Mouse (Mus musculus) heart, postnatal 0 days (tissue): ENCODE measurements around the gene Bco1. TPM values are rescaled to one million over a fixed set of nuclear protein-coding genes. Genes with fewer than 3 reads are reported as not detected.

ENCODE experiments used
- ATAC-seq: fragments of 200-750 bp; cut with Nextera tagmentation; 2 replicates; pipeline ENCODE4 v1.8.0; 2017; ENCODE audit warnings: low read depth, moderate number of reproducible peaks, moderate library complexity; ENCODE audit not compliant: insufficient read depth
- DNase-seq: peaks from one replicate; pipeline ENCODE4 v3.0.0-alpha.2; 2016; ENCODE audit warnings: low spot score
- H3K27ac ChIP-seq: fragments of 300-500 bp; sonication (generic); 2 replicates; pipeline ENCODE4 v1.5.1; 2014; ENCODE audit warnings: low read depth, mild to moderate bottlenecking
- H3K27me3 ChIP-seq: fragments of 300-500 bp; sonication (generic); 2 replicates; pipeline ENCODE4 v1.6.1; 2014; ENCODE audit warnings: low read length, mixed read lengths; ENCODE audit not compliant: control insufficient read depth, insufficient read depth
- H3K36me3 ChIP-seq: fragments of 300-500 bp; sonication (generic); replicated peaks from 2 replicates; pipeline ENCODE4 v1.6.1; 2014; ENCODE audit warnings: low read length, mixed read lengths; ENCODE audit not compliant: control insufficient read depth, insufficient read depth
- H3K4me1 ChIP-seq: fragments of 300-500 bp; sonication (generic); 2 replicates; pipeline ENCODE4 v1.6.1; 2014; ENCODE audit warnings: antibody characterized with exemption; ENCODE audit not compliant: control insufficient read depth, insufficient read depth
- H3K4me2 ChIP-seq: fragments of 300-500 bp; sonication (generic); 2 replicates; pipeline ENCODE4 v1.6.1; 2014; ENCODE audit warnings: low read depth, mild to moderate bottlenecking, low read length, moderate library complexity
- H3K4me3 ChIP-seq: fragments of 300-500 bp; sonication (generic); 2 replicates; pipeline ENCODE4 v1.5.1; 2014; ENCODE audit warnings: low read depth, low read length
- H3K9ac ChIP-seq: fragments of 300-500 bp; sonication (generic); replicated peaks from 2 replicates; pipeline ENCODE4 v1.6.1; 2014; ENCODE audit warnings: low read depth, low read length, mixed read lengths
- H3K9me3 ChIP-seq: fragments of 300-500 bp; sonication (generic); replicated peaks from 2 replicates; pipeline ENCODE4 v1.6.1; 2016; ENCODE audit warnings: low read length; ENCODE audit not compliant: control insufficient read depth
- CTCF ChIP-seq: IDR thresholded peaks from 2 replicates; pipeline ENCODE4 v1.5.1; 2016; ENCODE audit warnings: antibody characterized with exemption, control low read depth, low read depth
- EP300 ChIP-seq: IDR thresholded peaks from 2 replicates; pipeline ENCODE4 v1.6.1; 2016; ENCODE audit warnings: antibody characterized with exemption, low read depth
- WGBS: fragments of 180-500 bp; shearing (Covaris S2); extraction: QIAGEN DNeasy Blood & Tissue Kit; methylation state at CpG from one replicate; pipeline ENCODE4 v1.1.7; 2014; 5-methylcytosine and 5-hydroxymethylcytosine counted together
- polyA plus RNA-seq: library from polyadenylated mRNA; unstranded; fragments of >200 nt; fragmentation: Nextera tagmentation; extraction: Ambion mirVana; gene quantifications from 2 replicates; pipeline ENCODE4 v1.2.1, GENCODE M21; 2015
- total RNA-seq: library from RNA; depleted of rRNA; stranded (reverse); fragments of >200 nt; gene quantifications from 2 replicates; pipeline ENCODE4 v1.2.3, GENCODE M21; 2014; ENCODE audit warnings: low replicate concordance

Bco1 gene
- total and polyA plus RNA-seq, 2 experiments from 2014 or later, result not detected

DNA sequence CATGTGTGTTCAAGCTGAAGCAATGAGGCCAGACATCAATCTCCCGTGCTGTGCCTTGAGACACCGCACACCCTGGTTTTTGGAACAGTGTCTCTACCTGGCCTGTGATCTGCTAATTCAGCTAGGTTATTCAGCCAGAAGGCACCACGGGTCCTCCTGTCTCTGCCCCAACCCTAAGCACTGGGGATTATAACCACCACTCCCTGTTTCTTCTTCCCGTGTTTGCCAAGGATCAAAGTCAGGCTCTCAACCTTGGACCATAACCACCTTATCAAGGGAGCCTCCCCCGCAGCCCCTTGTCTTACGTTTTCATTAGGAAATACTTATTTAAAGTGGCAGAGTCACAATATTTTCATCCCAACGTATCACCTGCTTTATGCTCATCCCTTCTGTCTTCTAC, 20.9 kb downstream of the Bco1 start:
- H3K27me3 ChIP-seq, result no peaks in the 10 kb centered on the region
- DNase-seq (no peak), ATAC-seq (no peak)
- no peak overlapping the region for H3K27ac ChIP-seq
- no peak overlapping the region for H3K4me3 ChIP-seq
- H3K36me3 ChIP-seq, result no peaks in the 10 kb centered on the region
- peaks cover 9% of the 10 kb centered on the region; the same call in 1 of the 2 replicates for H3K4me1 ChIP-seq
- TF ChIP-seq EP300 (no peak), CTCF (no peak)
- H3K4me2 ChIP-seq, result no peak overlapping the region
- H3K9me3 ChIP-seq, result no peaks in the 10 kb centered on the region
- H3K9ac ChIP-seq, result no peak overlapping the region
- 66% methylated on average over 7 of the region's 7 CpGs for WGBS

DNA sequence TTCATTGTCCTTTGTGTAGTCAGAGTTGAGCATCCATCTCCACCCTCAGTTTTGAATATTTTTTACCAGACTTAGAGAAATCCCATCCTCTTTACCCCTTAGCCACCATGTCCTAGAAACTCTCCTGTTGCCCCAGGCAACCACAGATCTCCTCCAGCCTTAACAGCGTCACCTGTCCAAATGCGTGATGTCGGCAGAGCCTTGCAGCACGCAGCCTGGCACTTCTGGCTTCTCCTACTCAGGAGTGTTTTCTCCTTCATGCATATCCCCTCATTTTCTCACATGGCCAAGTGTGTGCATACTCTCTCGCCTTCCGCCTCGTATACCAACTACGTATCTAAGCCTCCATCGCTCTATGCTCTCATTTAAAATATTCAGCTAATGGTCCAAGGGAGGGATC, 22.8 kb downstream of the Bco1 start:
- no peak for ATAC-seq
- DNase-seq, result no peak
- Histone ChIP-seq H3K4me2 (no peak overlapping the region), H3K4me3 (no peak overlapping the region), H3K27ac (no peak overlapping the region), H3K4me1 (peaks cover 9% of the 10 kb centered on the region; the same call in 1 of the 2 replicates), H3K36me3 (no peaks in the 10 kb centered on the region), H3K27me3 (no peaks in the 10 kb centered on the region), H3K9ac (no peak overlapping the region), H3K9me3 (no peaks in the 10 kb centered on the region)
- WGBS, result 80% methylated on average over 9 of the region's 9 CpGs
- no peak for TF ChIP-seq CTCF
- TF ChIP-seq EP300, result no peak

DNA sequence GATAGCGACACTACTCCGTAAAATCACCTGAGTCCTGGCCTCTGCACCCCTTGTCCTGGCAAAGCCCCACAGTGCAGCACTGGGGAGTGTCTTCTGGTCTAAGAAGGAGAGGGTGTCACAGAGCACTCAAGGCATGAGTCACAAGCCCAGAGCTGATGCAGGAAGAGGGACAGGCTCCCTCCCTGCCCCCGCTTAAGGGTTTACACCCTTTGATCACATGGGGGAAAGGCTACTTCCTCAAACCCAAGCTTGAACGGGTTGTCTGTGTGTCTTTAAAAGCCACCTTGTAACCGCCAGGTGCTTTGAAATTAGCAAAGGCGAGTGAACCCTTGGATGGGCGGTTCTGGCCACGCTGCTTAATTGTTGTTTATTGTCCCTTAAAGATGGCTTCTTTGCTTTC, 25.6 kb downstream of the Bco1 start:
- Histone ChIP-seq H3K4me2 (no peak overlapping the region), H3K27ac (no peak overlapping the region), H3K27me3 (no peaks in the 10 kb centered on the region), H3K9me3 (no peaks in the 10 kb centered on the region), H3K4me1 (no peaks in the 10 kb centered on the region), H3K9ac (no peak overlapping the region), H3K36me3 (no peaks in the 10 kb centered on the region), H3K4me3 (no peak overlapping the region)
- DNase-seq (no peak), ATAC-seq (no peak)
- TF ChIP-seq EP300 (no peak), CTCF (no peak)
- WGBS, result 65% methylated on average over 8 of the region's 8 CpGs

DNA sequence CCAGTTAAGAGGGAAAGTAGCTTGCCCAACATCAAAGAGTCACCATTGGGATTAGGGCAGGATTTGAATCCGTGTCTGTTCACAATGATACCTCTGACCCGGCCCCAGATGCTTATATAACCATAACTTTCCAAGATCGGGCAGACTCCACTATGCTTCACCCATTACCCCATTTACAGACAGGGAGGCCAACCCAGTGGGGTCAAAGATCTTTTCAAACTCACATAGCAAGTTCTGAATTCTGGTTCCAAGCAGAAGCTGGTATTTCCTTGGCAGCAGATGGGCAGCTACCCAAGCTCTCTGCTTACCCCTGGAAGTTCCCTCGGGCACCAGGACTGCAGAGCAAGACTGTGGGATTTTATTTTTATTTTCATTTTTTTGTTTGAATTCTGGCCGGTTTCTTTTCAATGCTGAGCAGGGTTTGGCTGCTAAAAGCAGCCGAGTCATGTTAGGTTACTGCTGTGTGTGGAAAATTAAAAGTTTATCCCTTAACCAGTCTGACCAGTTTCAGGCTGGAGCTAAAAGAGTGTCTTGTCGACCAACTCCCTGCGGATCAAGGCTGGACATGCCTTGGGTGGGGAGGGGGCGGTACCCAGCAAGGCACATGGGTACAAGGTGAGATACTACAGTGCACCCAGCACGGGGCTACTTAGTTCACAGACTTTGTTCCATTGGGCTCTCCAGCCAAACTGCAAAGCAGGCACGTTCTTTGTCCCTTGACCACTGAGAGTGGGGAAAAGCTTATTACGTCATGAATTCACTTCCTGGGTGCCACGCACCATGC, 28.4 kb downstream of the Bco1 start:
- DNase-seq (no peak), ATAC-seq (no peak)
- Histone ChIP-seq H3K4me2 (no peak overlapping the region), H3K4me3 (no peak overlapping the region), H3K27me3 (no peaks in the 10 kb centered on the region), H3K36me3 (no peaks in the 10 kb centered on the region), H3K4me1 (no peaks in the 10 kb centered on the region), H3K9ac (no peak overlapping the region), H3K27ac (no peak overlapping the region), H3K9me3 (no peaks in the 10 kb centered on the region)
- TF ChIP-seq CTCF (no peak), EP300 (no peak)
- 70% methylated on average over 13 of the region's 13 CpGs for WGBS

DNA sequence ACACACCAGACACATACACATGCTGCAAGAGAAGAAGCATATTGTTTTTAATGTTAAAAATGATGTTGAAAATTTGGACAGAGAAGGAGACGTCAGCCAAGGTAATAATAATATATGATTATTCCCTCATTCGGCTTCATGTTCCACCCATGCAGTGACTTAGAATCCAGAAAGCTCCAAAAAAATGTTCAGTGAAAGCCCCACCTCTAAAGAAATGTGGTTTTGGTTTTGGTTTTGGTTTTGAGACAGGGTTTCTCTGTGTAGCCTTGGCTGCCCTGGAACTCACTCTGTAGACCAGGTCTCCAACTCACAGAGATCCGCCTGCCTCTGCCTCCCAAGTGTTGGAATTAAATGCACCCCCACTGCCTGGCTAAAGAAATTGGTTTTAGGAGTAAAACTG, 30.2 kb downstream of the Bco1 start:
- ATAC-seq (no peak), DNase-seq (no peak)
- TF ChIP-seq EP300 (no peak), CTCF (no peak)
- 84% methylated on average over 3 of the region's 3 CpGs for WGBS
- no peak overlapping the region for H3K4me2 ChIP-seq
- no peaks in the 10 kb centered on the region for H3K9me3 ChIP-seq
- H3K36me3 ChIP-seq, result no peaks in the 10 kb centered on the region
- H3K27ac ChIP-seq, result no peak overlapping the region
- H3K4me1 ChIP-seq, result no peaks in the 10 kb centered on the region
- H3K4me3 ChIP-seq, result no peak overlapping the region
- no peak overlapping the region for H3K9ac ChIP-seq
- H3K27me3 ChIP-seq, result no peaks in the 10 kb centered on the region

DNA sequence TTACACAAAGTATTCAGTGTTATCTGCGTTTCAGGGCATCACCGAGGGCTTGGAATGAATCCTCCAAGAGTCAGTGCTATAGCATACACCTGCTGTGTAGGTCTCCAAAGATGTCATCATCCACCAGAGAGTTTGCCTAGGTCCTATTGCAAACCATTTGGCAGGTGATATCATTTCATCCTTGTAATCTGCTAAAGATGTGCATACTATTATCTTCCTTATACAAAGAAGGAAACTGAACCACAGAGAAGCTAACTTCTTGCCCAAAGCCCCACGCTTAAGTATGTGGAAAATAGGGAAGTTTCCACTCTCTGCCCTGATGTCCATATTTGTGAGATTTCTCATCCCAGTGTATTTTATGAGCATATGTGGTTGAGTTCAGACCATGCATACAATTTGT, 30.8 kb downstream of the Bco1 start:
- 81% methylated on average over 3 of the region's 3 CpGs for WGBS
- Histone ChIP-seq H3K4me1 (no peaks in the 10 kb centered on the region), H3K9me3 (no peaks in the 10 kb centered on the region), H3K4me3 (no peak overlapping the region), H3K27me3 (no peaks in the 10 kb centered on the region), H3K9ac (no peak overlapping the region), H3K27ac (no peak overlapping the region), H3K4me2 (no peak overlapping the region), H3K36me3 (no peaks in the 10 kb centered on the region)
- ATAC-seq, result no peak
- DNase-seq, result no peak
- TF ChIP-seq CTCF, result no peak
- TF ChIP-seq EP300, result no peak
